Mouse (Mus musculus): ENCODE results near the gene Rps6ka2.

DNA sequence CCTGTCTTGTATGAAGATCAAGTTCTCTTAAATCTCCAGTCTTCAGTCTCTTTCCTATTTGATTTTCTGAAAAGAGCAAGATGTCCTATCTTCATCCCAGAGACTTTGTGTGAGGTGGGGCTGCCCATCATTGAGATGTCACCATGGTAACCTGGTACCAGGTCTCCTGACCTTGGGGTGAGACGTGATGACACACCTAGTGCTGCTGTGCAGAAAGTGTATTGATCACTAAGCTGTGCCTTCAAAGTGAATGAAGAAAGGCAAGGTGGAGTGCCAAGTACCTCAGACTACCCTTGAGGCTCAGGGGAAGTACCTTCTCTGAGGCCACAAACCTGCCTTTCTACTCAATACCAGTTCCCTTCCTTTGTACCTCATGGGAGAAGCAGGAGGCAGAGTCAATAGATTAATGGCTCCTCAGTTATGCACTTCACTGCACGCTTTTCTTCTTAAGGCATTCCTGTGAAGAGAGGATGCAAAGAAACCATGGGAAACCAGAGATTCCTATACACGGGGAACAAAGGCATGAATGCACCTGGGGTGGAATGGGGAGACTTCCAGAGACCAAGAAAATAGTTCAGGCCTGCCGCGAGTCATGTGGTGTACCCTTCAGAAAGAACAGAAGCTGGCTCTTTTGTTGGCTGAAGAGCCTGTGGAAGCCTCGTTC, 77.1 kb downstream of the Rps6ka2 start:
- TF ChIP-seq ZC3H11A (IDR thresholded peaks at IDR 0.05; ENCODE audit: borderline replicate concordance, low read depth, low read length) (no peak), CHD2 (IDR thresholded peaks at IDR 0.05; ENCODE audit: low read depth, low read length) (no peak), HCFC1 (IDR thresholded peaks at IDR 0.05; ENCODE audit: borderline replicate concordance, insufficient read depth, low read length) (no peak), ZNF384 (IDR thresholded peaks at IDR 0.05; ENCODE audit: low read depth, low read length) (no peak)
